Mouse (Mus musculus) layer of hippocampus, adult 11-12 months (tissue): ENCODE data around the gene St6galnac1.
"Not testable (repeated sequence)": the region's sequence is repeated elsewhere in the genome, so short reads cannot be mapped to it uniquely, and the experiment has no call there.

Experiments used
- DNase-seq: peaks from one replicate; pipeline ENCODE4 v3.0.0; 2022; ENCODE audit warnings: low spot score

The St6galnac1 gene

DNA sequence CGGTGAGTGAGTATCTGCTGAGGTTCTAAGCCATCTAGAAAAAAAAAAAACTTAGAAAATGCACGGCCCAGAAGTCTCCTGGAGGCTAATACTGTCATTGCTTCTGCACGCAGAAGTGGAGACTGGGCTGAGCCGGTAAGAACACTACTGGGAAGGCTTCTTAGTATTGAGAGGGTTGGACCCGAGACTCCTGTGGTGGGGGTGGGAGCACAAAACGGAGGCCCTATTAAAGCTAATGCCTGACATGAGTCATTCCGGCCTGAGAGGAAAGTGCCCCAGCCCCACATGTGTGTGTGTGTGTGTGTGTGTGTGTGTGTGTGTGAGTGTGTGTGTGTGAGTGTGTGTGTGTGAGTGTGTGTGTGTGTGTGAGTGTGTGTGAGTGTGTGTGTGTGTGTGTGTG, 31.8 kb upstream of the St6galnac1 start:
- no peak for DNase-seq

GRCm38 (mm10) chr11:116806136-116807071, 31.1 kb upstream of the St6galnac1 start:
- no peak for DNase-seq

GRCm38 (mm10) chr11:116802709-116803108, 27.4 kb upstream of the St6galnac1 start:
- no peak for DNase-seq

DNA sequence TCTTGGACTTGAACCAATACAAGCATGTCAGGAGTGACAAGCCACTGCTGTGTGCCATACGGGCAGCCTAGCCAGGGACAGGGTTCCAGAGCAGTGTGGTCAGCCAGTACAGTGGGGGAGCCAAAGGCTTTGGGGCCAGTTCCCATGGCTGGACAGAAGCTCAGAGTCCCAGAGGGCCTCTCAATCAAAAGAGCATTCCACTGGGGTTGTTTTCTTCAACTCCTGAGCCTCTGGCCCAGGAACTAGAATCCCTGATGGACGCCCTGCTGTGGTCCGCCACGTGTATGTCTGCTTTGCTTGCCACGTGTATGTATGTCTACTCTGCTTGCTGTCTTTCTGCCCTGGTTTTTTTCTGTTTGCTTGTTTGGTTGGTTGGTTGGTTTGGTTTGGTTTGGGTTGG, 25.8 kb upstream of the St6galnac1 start:
- no peak for DNase-seq

GRCm38 (mm10) chr11:116799364-116799763, 24.1 kb upstream of the St6galnac1 start:
- DNase-seq = peak; percentile 55

GRCm38 (mm10) chr11:116784221-116784620, 8.9 kb upstream of the St6galnac1 start:
- no peak for DNase-seq

DNA sequence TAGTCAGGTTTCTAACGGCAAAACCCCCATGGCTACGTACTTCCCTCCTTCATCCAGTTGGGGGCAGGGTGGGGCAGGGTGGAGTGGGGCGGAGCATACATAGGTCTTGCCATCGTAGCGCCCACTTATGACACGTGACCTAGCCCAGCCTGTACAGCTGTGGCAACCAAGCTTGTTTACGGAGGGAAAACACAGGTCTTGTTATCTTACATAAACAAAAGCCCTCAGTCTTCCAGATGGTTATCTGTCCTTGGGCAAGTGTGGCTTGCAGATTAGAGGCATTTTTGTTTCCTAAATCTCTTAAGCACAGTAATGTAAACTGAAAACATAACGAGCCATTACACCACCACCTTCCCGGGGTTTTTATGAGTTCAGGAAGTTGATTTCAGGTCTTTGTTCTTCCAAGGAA, 7.4 kb upstream of the St6galnac1 start:
- DNase-seq = no peak

GRCm38 (mm10) chr11:116773205-116773604, 2.1 kb downstream of the St6galnac1 start:
- no peak for DNase-seq

DNA sequence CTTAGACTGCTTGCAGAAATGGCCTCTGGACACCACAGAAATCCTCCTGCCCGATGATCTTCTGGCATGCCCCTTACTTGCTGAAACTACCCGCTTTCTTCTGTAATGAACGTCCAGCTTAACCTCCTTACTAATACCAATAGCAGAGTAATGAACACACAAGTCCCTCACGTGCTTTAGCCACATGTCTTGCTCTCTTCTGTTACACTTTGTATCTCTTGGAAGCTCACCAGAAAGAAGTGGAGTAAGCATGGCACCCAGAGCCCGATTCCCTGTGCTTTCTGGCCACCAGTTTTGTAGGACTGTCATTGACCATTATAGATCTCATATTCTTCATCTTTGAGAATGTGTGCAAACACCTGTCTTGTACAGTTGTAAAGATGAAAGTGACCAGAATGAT, 5.4 kb downstream of the St6galnac1 start:
- no peak for DNase-seq

- no peak for DNase-seq
These were observed 10.4 kb downstream of the St6galnac1 start for GRCm38 (mm10) chr11:116764946-116765345.

GRCm38 (mm10) chr11:116764346-116764745, 11.0 kb downstream of the St6galnac1 start:
- DNase-seq = no peak

DNA sequence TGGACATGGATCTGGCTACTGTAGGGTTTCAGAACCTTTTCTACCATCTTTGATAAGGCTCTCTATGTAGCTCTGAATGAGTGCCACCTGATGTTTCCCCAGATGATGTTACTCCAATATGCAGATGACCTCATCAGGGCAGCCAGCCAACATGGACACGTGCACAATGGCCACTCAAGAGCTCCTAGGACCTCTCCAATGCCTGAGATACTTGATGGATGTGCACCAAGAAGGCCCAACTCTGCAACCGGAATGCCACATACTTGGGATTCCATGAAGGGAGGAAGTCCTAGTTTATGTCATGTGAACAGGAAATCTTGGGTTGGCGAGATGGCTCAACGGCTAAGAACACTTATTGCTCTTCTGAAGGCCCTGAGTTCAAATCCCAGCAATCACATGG, 20.1 kb downstream of the St6galnac1 start:
- DNase-seq = no peak

GRCm38 (mm10) chr11:116753674-116754470, 21.4 kb downstream of the St6galnac1 start:
- no peak for DNase-seq

GRCm38 (mm10) chr11:116749733-116750132, 25.6 kb downstream of the St6galnac1 start:
- no peak for DNase-seq

- not testable (repeated sequence) for DNase-seq
These were observed 26.6 kb downstream of the St6galnac1 start for GRCm38 (mm10) chr11:116748692-116749091.

GRCm38 (mm10) chr11:116746822-116747221, 28.5 kb downstream of the St6galnac1 start:
- not testable (repeated sequence) for DNase-seq

GRCm38 (mm10) chr11:116745457-116745856, 29.9 kb downstream of the St6galnac1 start:
- DNase-seq = not testable (repeated sequence)

GRCm38 (mm10) chr11:116738411-116738810, 36.9 kb downstream of the St6galnac1 start:
- DNase-seq = no peak

DNA sequence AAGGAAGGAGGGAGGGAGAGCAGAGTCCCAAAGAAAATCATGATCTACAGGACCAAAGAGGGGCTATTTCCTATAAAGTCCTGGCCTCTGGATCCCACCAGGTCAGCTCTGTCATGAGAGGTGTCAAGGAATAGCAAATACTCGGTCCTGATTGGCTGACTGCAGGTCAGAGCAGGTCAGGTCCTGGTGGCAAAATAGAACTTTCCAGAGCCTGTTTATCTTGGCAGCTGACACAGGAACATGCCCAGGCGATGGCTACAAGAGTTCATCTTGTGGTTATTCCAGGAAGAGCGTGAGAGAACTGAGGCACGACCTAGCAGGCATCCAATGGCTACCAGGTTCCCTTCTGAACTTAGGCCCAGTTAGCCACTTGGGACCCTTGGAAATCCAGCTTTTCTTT, 42.8 kb downstream of the St6galnac1 start:
- DNase-seq = no peak

DNA sequence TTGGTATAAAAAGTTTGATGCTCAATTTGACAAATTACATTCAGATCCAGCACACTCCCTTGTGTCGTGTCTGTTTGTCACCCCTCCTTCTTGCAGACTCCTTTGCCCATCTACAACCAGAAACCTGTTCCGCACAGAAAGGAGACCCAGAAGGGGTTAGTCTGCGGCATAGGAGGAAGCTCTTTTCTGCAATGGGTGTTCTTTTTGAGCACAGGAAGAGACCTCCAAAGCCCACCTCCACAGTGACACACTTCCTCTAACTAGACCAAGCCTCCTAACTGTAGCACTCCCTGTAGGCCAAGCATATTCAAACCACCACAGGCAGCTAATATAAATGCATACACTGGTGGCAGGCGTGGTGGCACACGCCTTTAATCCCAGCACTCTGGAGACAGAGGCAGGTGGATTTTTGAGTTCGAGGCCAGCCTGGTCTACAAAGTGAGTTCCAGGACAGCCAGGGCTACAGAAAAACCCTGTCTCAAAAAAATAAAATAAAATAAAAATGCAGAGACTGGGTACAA, 44.2 kb downstream of the St6galnac1 start:
- not testable (repeated sequence) for DNase-seq

GRCm38 (mm10) chr11:116729276-116730008, 45.9 kb downstream of the St6galnac1 start:
- no peak for DNase-seq

- no peak for DNase-seq
These were observed 49.2 kb downstream of the St6galnac1 start for GRCm38 (mm10) chr11:116726156-116726555.
